Mouse (Mus musculus) kidney, embryonic 14.5 days (tissue): Measurements from ENCODE around the gene Vdr. TPM values are rescaled to one million over a fixed set of nuclear protein-coding genes. Genes with fewer than 3 reads are reported as not detected.

Experiments used
- ATAC-seq: fragments of 200-750 bp; cut with Nextera tagmentation; 2 replicates; pipeline ENCODE4 v1.8.0; 2017; ENCODE audit warnings: moderate number of reproducible peaks, mild to moderate bottlenecking, moderate TSS enrichment, moderate library complexity; ENCODE audit not compliant: low FRiP score, low TSS enrichment
- H3K27ac ChIP-seq: fragments of 300-500 bp; sonication (generic); 2 replicates; pipeline ENCODE4 v1.5.1; 2014; ENCODE audit warnings: low read depth, mild to moderate bottlenecking, low read length, moderate library complexity, mixed read lengths
- H3K27me3 ChIP-seq: fragments of 300-500 bp; sonication (generic); 2 replicates; pipeline ENCODE4 v1.6.1; 2014; ENCODE audit warnings: mild to moderate bottlenecking, low read length; ENCODE audit not compliant: control insufficient read depth, insufficient read depth
- H3K36me3 ChIP-seq: fragments of 300-500 bp; sonication (generic); 2 replicates; pipeline ENCODE4 v1.6.1; 2014; ENCODE audit warnings: low read length, mixed read lengths; ENCODE audit not compliant: control insufficient read depth, insufficient read depth
- H3K4me1 ChIP-seq: fragments of 300-500 bp; sonication (generic); 2 replicates; pipeline ENCODE4 v1.6.1; 2014; ENCODE audit warnings: low read length, mixed read lengths; ENCODE audit not compliant: control insufficient read depth, insufficient read depth
- H3K4me2 ChIP-seq: fragments of 300-500 bp; sonication (generic); replicated peaks from 2 replicates; pipeline ENCODE4 v1.6.1; 2014; ENCODE audit warnings: low read depth, mild to moderate bottlenecking, low read length
- H3K4me3 ChIP-seq: fragments of 300-500 bp; sonication (generic); 2 replicates; pipeline ENCODE4 v1.5.1; 2014; ENCODE audit warnings: mild to moderate bottlenecking, low read length
- H3K9ac ChIP-seq: fragments of 300-500 bp; sonication (generic); 2 replicates; pipeline ENCODE4 v1.6.1; 2014; ENCODE audit warnings: low read depth, mild to moderate bottlenecking, low read length, moderate library complexity
- H3K9me3 ChIP-seq: fragments of 300-500 bp; sonication (generic); 2 replicates; pipeline ENCODE4 v1.6.1; 2016; ENCODE audit warnings: low read length; ENCODE audit not compliant: control insufficient read depth
- WGBS: fragments of 180-500 bp; shearing (Covaris S2); extraction: QIAGEN DNeasy Blood & Tissue Kit; methylation state at CpG from one replicate; pipeline ENCODE4 v1.1.7; 2014; 5-methylcytosine and 5-hydroxymethylcytosine counted together
- polyA plus RNA-seq: library from polyadenylated mRNA; unstranded; fragments of >200 nt; fragmentation: Nextera tagmentation; extraction: Ambion mirVana; gene quantifications from 2 replicates; pipeline ENCODE4 v1.2.1, GENCODE M21; 2014

The Vdr gene
- polyA plus RNA-seq, 1 experiment from 2014 or later, result 2.8 TPM

- no peaks in the 10 kb centered on the region for H3K36me3 ChIP-seq
- ATAC-seq, result no peak
- H3K27me3 ChIP-seq, result no peaks in the 10 kb centered on the region
- H3K4me3 ChIP-seq, result no peak overlapping the region
- WGBS, result 79% methylated on average over 5 of the region's 5 CpGs
- H3K9me3 ChIP-seq, result no peaks in the 10 kb centered on the region
- H3K27ac ChIP-seq, result no peak overlapping the region
- no peak overlapping the region for H3K9ac ChIP-seq
- no peaks in the 10 kb centered on the region for H3K4me1 ChIP-seq
- H3K4me2 ChIP-seq, result no peak overlapping the region
These were observed 59.4 kb downstream of the Vdr start for GRCm38 (mm10) chr15:97851011-97851410.

DNA sequence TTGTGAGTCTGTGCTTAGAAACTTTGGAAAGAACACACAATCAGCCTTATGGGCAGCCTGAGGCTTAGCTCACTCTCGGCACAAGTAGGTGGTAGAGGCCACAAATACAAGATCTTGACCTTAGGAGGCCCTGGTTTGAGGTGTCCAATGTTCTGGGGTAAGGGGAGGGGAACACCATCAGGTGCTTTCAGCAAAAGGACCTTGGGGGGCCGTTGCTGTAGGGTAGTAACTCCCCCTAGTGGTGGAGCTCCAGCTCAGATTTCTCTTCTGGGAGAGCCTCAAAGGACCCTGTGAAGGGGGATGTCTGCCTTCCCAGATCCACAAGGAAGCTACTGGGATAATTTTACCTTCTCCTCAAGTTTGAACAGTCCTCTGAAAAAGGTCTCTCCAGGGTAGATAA, 60.0 kb downstream of the Vdr start:
- no peaks in the 10 kb centered on the region for H3K36me3 ChIP-seq
- no peak overlapping the region for H3K27ac ChIP-seq
- no peaks in the 10 kb centered on the region for H3K4me1 ChIP-seq
- WGBS, result 21% methylated on average over 2 of the region's 2 CpGs
- H3K9ac ChIP-seq, result no peak overlapping the region
- H3K27me3 ChIP-seq, result no peaks in the 10 kb centered on the region
- no peak overlapping the region for H3K4me2 ChIP-seq
- no peak overlapping the region for H3K4me3 ChIP-seq
- ATAC-seq, result no peak; the same call in 1 of the 2 replicates
- no peaks in the 10 kb centered on the region for H3K9me3 ChIP-seq

DNA sequence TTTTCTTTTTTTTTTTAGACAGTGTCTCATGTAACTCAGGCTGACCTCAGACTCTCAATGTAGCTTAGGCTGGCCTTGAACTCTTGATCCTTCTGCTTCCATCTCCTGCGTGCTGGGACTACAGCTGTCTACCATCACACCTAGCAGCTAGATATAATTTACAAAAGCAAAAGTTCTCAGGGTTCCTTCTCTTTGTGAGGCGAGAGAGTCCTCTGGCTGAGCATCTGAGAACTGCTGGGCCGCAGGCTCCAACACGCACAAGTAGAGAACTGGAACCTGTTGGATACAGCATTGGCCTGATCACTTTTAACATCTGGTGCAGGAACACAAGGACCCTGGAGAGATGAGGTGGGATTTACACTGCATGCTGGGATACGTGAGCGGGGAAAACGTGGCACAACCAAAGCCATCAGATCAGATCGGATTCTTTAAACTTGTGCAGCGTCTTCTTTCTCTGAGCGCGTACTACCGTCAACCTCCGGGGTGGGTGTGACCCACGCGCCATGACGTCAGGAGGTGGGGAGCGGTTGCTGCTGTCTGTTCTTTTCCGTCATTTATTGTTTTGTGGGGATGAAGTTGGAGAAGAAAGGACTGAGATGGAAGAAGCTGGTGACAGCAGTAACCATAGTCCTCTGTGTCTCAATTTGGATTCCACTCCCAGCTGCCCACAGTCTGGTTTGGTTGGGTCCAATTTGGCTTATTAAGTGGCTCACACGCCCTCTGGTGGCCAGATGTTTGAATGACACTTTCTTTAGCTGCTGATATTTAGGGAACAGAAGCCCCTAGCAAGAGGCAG, 61.1 kb downstream of the Vdr start:
- peak overlapping the region; percentile 28; the same call in 1 of the 2 replicates for H3K9ac ChIP-seq
- 9% methylated on average over 19 of the region's 19 CpGs for WGBS
- H3K27me3 ChIP-seq, result no peaks in the 10 kb centered on the region
- peak; percentile 76 for ATAC-seq
- no peaks in the 10 kb centered on the region for H3K36me3 ChIP-seq
- peak overlapping the region; percentile 65 for H3K4me2 ChIP-seq
- H3K27ac ChIP-seq, result no peak overlapping the region
- H3K4me1 ChIP-seq, result no peaks in the 10 kb centered on the region
- H3K9me3 ChIP-seq, result no peaks in the 10 kb centered on the region
- peak overlapping the region; percentile 31 for H3K4me3 ChIP-seq

DNA sequence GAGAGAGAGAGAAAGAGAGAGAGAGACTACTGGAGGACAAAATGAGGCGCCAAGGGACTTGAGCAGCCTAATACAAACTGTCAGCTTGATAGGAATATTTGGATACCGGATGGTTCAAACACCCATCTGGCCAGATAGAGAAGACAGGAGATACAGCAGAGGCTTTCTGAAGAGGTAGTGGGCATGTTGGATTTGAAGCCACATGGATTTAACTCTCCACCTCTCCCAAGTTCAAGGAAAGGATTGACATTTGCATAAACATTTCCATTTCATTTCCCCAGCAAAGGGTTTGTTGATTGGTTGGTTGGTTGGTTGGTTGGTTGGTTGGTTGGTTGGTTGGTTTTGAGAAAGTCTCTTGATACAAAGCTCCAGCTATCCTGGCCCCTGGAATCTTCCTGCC, 62.6 kb downstream of the Vdr start:
- no peaks in the 10 kb centered on the region for H3K9me3 ChIP-seq
- H3K27me3 ChIP-seq, result no peaks in the 10 kb centered on the region
- no peak overlapping the region for H3K4me2 ChIP-seq
- H3K9ac ChIP-seq, result no peak overlapping the region
- H3K36me3 ChIP-seq, result no peaks in the 10 kb centered on the region
- no peak for ATAC-seq
- H3K4me1 ChIP-seq, result no peaks in the 10 kb centered on the region; the same call in 1 of the 2 replicates
- H3K4me3 ChIP-seq, result no peak overlapping the region
- 98% methylated on average over 2 of the region's 2 CpGs for WGBS
- H3K27ac ChIP-seq, result no peak overlapping the region

GRCm38 (mm10) chr15:97847285-97847684, 63.1 kb downstream of the Vdr start:
- H3K4me1 ChIP-seq, result no peaks in the 10 kb centered on the region; the same call in 1 of the 2 replicates
- ATAC-seq, result no peak

GRCm38 (mm10) chr15:97846121-97846882, 64.1 kb downstream of the Vdr start:
- Histone ChIP-seq H3K4me3 (no peak overlapping the region), H3K4me2 (no peak overlapping the region), H3K27ac (no peak overlapping the region), H3K27me3 (no peaks in the 10 kb centered on the region), H3K36me3 (no peaks in the 10 kb centered on the region), H3K9ac (no peak overlapping the region), H3K4me1 (no peaks in the 10 kb centered on the region; the same call in 1 of the 2 replicates), H3K9me3 (no peaks in the 10 kb centered on the region)
- ATAC-seq, result no peak
- WGBS, result 88% methylated on average over 11 of the region's 11 CpGs

More at GRCm38 (mm10) chr15:97847285-97847684, 63.1 kb downstream of the Vdr start:
- H3K27ac ChIP-seq, result no peak overlapping the region
- 90% methylated on average over 4 of the region's 4 CpGs for WGBS
- H3K4me2 ChIP-seq, result no peak overlapping the region
- no peak overlapping the region for H3K4me3 ChIP-seq
- no peak overlapping the region for H3K9ac ChIP-seq
- no peaks in the 10 kb centered on the region for H3K36me3 ChIP-seq
- H3K9me3 ChIP-seq, result no peaks in the 10 kb centered on the region
- H3K27me3 ChIP-seq, result no peaks in the 10 kb centered on the region

- 77% methylated on average over 19 of the region's 19 CpGs for WGBS
These were observed 66.1 kb downstream of the Vdr start, which contains the start of gene Hdac7 for GRCm38 (mm10) chr15:97844037-97845034. Gene Hdac7, minus strand, starts transcription at chr15:97844502.

GRCm38 (mm10) chr15:97843247-97843651, 67.2 kb downstream of the Vdr start:
- Histone ChIP-seq H3K27ac (no peak overlapping the region), H3K4me2 (no peak overlapping the region), H3K4me3 (no peak overlapping the region), H3K36me3 (no peaks in the 10 kb centered on the region), H3K9me3 (no peaks in the 10 kb centered on the region), H3K27me3 (no peaks in the 10 kb centered on the region), H3K4me1 (peaks cover 22% of the 10 kb centered on the region), H3K9ac (no peak overlapping the region)
- no peak for ATAC-seq
- WGBS, result 44% methylated on average over 7 of the region's 7 CpGs

More at GRCm38 (mm10) chr15:97844037-97845034, 66.1 kb downstream of the Vdr start, which contains the start of gene Hdac7:
- no peak within 1 kb of the TSS for H3K9ac ChIP-seq
- H3K4me3 ChIP-seq, result no peak within 1 kb of the TSS
- ATAC-seq, result no peak
- no peaks in the 10 kb centered on the region for H3K27me3 ChIP-seq
- H3K9me3 ChIP-seq, result no peaks in the 10 kb centered on the region
- H3K4me2 ChIP-seq, result no peak within 1 kb of the TSS
- no peaks in the 10 kb centered on the region for H3K36me3 ChIP-seq
- no peak within 1 kb of the TSS for H3K27ac ChIP-seq
- H3K4me1 ChIP-seq, result peaks cover 15% of the 10 kb centered on the region
